Comparison of ENCODE assay signal across 26 mouse cellular contexts in genomic region chr16:39988466-39988865, GRCm38 (mm10). TPM values are rescaled to one million over a fixed set of nuclear protein-coding genes. Genes with fewer than 3 reads are reported as not detected.
DNase-seq lines count a peak whose midpoint lies in the region; ATAC-seq lines count a peak whose summit lies in the region.
"Had no signal": no experiment of that assay in that cellular context is flagged by ENCODE, and none has a peak within 500 bp of the region (broad histone marks: within the 10 kb centered on the region; RNA-seq: fewer than 3 reads in every experiment).

No protein-coding gene starts in this region.

- H3K36me3 ChIP-seq in hindbrain, embryonic 15.5 days: no peaks in the 10 kb centered on the region
- H3K36me3 ChIP-seq in hindbrain, embryonic 11.5 days (ENCODE audit: control insufficient read depth, insufficient read depth, low read length): no peaks in the 10 kb centered on the region
- H3K36me3 ChIP-seq: embryonic facial prominence, embryonic 15.5 days; heart, embryonic 10.5 days; limb, embryonic 10.5 days had no signal

- H3K4me3 ChIP-seq in hindbrain, embryonic 15.5 days: no peak overlapping the region
- H3K4me3 ChIP-seq in hindbrain, embryonic 11.5 days (ENCODE audit: low read depth, low read length): no peak overlapping the region
- H3K4me3 ChIP-seq: embryonic facial prominence, embryonic 15.5 days; heart, embryonic 10.5 days; left cerebral cortex, adult 2 months; limb, embryonic 10.5 days had no signal

- H3K9ac ChIP-seq in hindbrain, embryonic 15.5 days: no peak overlapping the region
- H3K9ac ChIP-seq in hindbrain, embryonic 11.5 days (ENCODE audit: low read depth, low read length): no peak overlapping the region
- H3K9ac ChIP-seq: embryonic facial prominence, embryonic 15.5 days; liver, postnatal 0 days had no signal

- WGBS in hindbrain, embryonic 15.5 days: 60% methylated on average over 2 of the region's 2 CpGs
- 51% methylated on average over 2 of the region's 2 CpGs for WGBS in hindbrain, embryonic 11.5 days

- H3K27me3 ChIP-seq in hindbrain, embryonic 15.5 days: no peaks in the 10 kb centered on the region
- H3K27me3 ChIP-seq in hindbrain, embryonic 11.5 days (ENCODE audit: control insufficient read depth, insufficient read depth, low read length): no peaks in the 10 kb centered on the region
- H3K27me3 ChIP-seq: embryonic facial prominence, embryonic 15.5 days had no signal

- peaks cover 11% of the 10 kb centered on the region for H3K4me1 ChIP-seq in hindbrain, embryonic 15.5 days (replicated peaks)
- no peaks in the 10 kb centered on the region for H3K4me1 ChIP-seq in hindbrain, embryonic 11.5 days (replicated peaks; ENCODE audit: control insufficient read depth, insufficient read depth, low read length)
- H3K4me1 ChIP-seq: embryonic facial prominence, embryonic 15.5 days had no signal

- H3K9me3 ChIP-seq in hindbrain, embryonic 15.5 days: no peaks in the 10 kb centered on the region
- no peaks in the 10 kb centered on the region for H3K9me3 ChIP-seq in hindbrain, embryonic 11.5 days (ENCODE audit: control insufficient read depth, low read length)
- H3K9me3 ChIP-seq: embryonic facial prominence, embryonic 15.5 days; heart, embryonic 10.5 days; limb, embryonic 10.5 days had no signal

- peak; percentile 4 for DNase-seq in adrenal gland, postnatal 14 days
- DNase-seq in adrenal gland, postnatal 4 days (ENCODE audit: low spot score in 2 of 2): no peak
- no peak for DNase-seq in hindbrain, embryonic 11.5 days (ENCODE audit: low spot score)
- DNase-seq in layer of hippocampus, adult 9-11 months: peak; percentile 27
- no peak for DNase-seq in layer of hippocampus, adult 9-10 months (ENCODE audit: low spot score)
- DNase-seq in retina, postnatal 1 day: peak; percentile 10
- DNase-seq in retina, embryonic 14.5 days (ENCODE audit: low spot score): no peak
- DNase-seq: gastrocnemius, postnatal 10 days; heart, postnatal 4 days; liver; liver, postnatal 0 days; thymus, adult 2 months; thymus, postnatal 4 days had no signal

- H3K27ac ChIP-seq in hindbrain, embryonic 15.5 days (replicated peaks): no peak overlapping the region
- H3K27ac ChIP-seq in hindbrain, embryonic 11.5 days (ENCODE audit: low read depth, low read length): no peak overlapping the region
- H3K27ac ChIP-seq: embryonic facial prominence, embryonic 15.5 days; heart, embryonic 10.5 days; left cerebral cortex, adult 2 months; limb, embryonic 10.5 days; macrophage; stomach, postnatal 0 days had no signal

- 0 out of 2 replicates have a peak overlapping the region, but pooled peaks have one; percentile 17 for H3K4me2 ChIP-seq in hindbrain, embryonic 15.5 days
- no peak overlapping the region for H3K4me2 ChIP-seq in hindbrain, embryonic 11.5 days (replicated peaks; ENCODE audit: low read depth, low read length)
- H3K4me2 ChIP-seq: embryonic facial prominence, embryonic 15.5 days had no signal

- no peak for ATAC-seq in hindbrain, embryonic 15.5 days (ENCODE audit: low FRiP score, low read depth)
- ATAC-seq in hindbrain, embryonic 11.5 days (ENCODE audit: low FRiP score): no peak
- ATAC-seq: forebrain, embryonic 16.5 days; intestine, postnatal 0 days; liver, postnatal 0 days; lung, postnatal 0 days had no signal

RNA-seq across cellular contexts. Expression of gene Lsamp, which starts 4.3 kb away (rescaled TPM):
- total RNA-seq in adrenal gland, postnatal 14 days (2021): 6.7 and 7.4 TPM in 2 replicates
- total RNA-seq in adrenal gland, postnatal 4 days (2021): 10 to 100 TPM; 15.1 to 15.6 TPM
- polyA plus RNA-seq in hindbrain, embryonic 15.5 days (2015; fragmentation: Nextera tagmentation; extraction: Ambion mirVana): 87.8 and 89.3 TPM in 2 replicates
- 13.7 and 16.3 TPM in 2 replicates for polyA plus RNA-seq in hindbrain, embryonic 11.5 days (2014; fragmentation: Nextera tagmentation; extraction: Ambion mirVana)
- total RNA-seq: common myeloid progenitor, adult 5-6 weeks; granulocyte monocyte progenitor cell, adult 5-6 weeks; monocyte, adult 5-6 weeks had no signal
- polyA plus RNA-seq: macrophage had no signal

Comparison
In these comparisons a context has a peak if more than half of its experiments do, and no peak if none do; other contexts are left out.
1. DNase-seq: peak in adrenal gland, postnatal 14 days (single experiment), layer of hippocampus, adult 9-11 months (single experiment) and retina, postnatal 1 day (single experiment); none in adrenal gland, postnatal 4 days (0 of 2), hindbrain, embryonic 11.5 days (single experiment), layer of hippocampus, adult 9-10 months (single experiment) and retina, embryonic 14.5 days (single experiment).